Mouse (Mus musculus) adrenal gland, postnatal 4 days (tissue): ENCODE measurements around the gene Smtn. TPM values are rescaled to one million over a fixed set of nuclear protein-coding genes. Genes with fewer than 3 reads are reported as not detected.

ENCODE experiments used
- DNase-seq, 2 experiments: peaks; one replicate each; pipeline ENCODE4 v3.0.0; 2021 to 2022; ENCODE audit warnings: low spot score in 2 of 2, mixed read lengths in 2 of 2
- total RNA-seq, 2 experiments: library from RNA; stranded (reverse); gene quantifications; 2 replicates each; pipeline ENCODE4 v1.2.3; 2021

Smtn gene
- total RNA-seq, 2 experiments from 2014 or later, result 72.9 to 75.1 TPM

DNA sequence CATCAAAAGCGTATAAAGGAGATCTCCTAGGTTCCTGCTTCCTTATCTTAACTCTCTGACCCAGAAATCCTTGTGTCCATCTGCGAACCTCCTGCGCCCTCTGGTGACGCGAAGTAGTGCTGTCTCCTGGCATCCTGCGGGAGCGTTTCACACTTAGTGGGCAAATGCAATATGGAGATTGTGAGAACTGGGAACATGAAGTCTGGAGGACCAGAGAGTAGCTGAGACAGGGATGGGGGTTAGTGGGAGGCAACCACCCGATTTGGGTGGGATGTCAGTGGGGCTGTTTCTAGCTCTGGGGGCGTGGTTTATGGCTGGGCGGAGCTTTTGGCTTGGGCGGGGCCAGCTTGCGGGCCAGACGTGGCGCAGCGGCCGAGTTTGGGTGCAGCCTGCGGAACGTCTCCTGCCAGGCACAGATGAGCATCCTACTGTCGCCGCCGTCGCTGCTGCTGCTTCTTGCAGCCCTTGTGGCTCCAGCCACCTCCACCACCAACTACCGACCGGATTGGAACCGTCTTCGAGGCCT is 25.8 kb downstream of the Smtn start, which contains the start of gene Selenom:
TSS of gene Selenom (plus strand) at position 156 of the 526 bp plus-strand sequence.
- peak; percentile 63 to 68 for DNase-seq

DNA sequence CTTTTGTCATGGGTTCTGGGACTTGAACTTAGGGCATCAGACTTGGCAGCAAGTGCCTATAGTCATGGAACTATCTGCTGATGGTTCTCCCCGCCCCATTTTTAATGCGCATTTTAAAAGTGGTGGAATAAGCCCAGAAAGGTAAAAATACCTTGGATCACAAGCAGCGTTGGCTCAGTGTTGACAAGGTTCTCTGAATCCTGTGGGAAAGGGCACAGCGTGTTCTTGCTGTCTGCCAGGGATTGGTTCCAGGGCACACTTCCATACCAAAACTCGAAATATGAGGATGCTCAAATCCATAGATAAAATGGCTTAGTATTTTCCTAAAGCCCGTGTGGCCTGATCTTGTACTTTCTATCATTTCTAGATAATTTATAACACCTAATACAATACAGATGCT is 27.1 kb downstream of the Smtn start:
- no peak for DNase-seq

- DNase-seq, result no peak
Observed at GRCm38 (mm10) chr11:3510321-3510720, 30.1 kb downstream of the Smtn start.

GRCm38 (mm10) chr11:3509181-3510085 is 31.0 kb downstream of the Smtn start:
- no peak for DNase-seq

DNA sequence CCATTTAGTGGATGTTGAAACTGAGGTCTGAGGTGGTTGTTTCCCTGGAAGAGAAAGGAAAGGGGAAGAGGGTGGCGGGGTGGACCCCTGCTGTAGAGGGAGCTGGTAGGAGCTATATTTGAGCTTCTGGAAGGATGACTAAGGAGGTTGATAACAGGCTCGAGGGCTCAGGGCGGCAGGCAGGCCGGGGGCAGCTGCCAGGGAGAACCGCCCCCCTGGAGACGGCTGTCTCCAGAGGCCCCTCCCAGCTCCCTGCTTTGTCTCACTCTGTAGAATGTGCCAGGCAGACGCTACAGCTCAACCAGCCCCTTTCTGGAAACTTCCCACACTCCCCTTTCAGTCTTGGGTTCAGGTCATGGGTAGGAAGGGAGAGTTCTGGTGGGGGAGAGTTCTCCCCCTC is 32.2 kb downstream of the Smtn start:
- no peak for DNase-seq

GRCm38 (mm10) chr11:3503755-3504693 is 36.4 kb downstream of the Smtn start:
- no peak for DNase-seq

DNA sequence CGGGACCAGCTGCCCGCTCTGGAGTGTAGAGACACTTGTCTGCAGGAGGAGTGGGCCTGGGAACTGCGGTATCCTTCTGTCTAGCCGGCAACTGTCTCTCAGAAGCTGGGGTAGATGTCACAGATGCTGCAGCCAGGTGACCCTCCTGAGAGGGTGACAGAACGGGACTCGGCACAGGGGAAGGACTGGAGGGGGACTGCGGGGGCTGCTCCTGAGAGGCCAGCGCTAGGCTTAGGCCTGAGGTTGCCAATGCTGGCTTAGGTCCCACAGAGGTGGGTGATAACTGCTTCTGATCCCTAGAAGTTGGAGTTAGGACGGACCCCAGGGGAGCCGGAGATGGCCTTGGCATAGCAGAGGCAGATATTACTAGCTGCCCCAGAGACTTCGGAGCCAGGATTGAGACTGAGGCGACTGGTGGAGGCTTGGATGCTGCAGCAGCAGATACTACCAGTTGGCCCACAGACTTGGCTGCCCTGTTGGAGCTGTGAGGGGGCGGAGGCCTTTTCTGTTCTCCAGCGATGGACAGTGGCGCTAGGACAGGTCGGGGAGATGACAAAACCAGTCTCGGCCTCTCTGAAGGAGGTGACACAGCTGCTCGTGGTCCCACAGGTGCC is 37.8 kb downstream of the Smtn start:
- no peak for DNase-seq

GRCm38 (mm10) chr11:3502057-3502456 is 38.4 kb downstream of the Smtn start:
- no peak for DNase-seq

- no peak for DNase-seq
Observed at GRCm38 (mm10) chr11:3497296-3497695, 43.1 kb downstream of the Smtn start.

- DNase-seq, result no peak
Observed at GRCm38 (mm10) chr11:3496756-3497155, 43.7 kb downstream of the Smtn start.

DNA sequence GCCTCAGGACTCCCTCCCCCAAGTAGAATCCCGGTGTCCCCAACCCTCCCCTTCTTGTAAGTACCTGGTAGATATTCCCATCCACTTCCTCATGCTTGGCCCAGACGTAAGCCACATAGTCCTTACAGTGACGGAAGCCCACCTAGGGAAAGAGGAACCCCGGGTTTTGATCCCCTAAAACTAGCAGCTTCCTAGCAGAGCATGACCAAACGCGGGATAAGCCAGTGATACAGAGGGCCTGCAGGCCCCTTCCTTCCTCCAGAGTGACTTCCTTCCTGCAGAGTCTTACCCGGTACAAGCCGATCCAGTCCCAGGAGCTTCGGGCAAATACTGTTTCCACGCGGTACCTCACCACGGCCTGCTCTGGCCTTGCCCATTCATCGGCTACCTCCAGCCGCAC is 44.9 kb downstream of the Smtn start:
- no peak for DNase-seq

DNA sequence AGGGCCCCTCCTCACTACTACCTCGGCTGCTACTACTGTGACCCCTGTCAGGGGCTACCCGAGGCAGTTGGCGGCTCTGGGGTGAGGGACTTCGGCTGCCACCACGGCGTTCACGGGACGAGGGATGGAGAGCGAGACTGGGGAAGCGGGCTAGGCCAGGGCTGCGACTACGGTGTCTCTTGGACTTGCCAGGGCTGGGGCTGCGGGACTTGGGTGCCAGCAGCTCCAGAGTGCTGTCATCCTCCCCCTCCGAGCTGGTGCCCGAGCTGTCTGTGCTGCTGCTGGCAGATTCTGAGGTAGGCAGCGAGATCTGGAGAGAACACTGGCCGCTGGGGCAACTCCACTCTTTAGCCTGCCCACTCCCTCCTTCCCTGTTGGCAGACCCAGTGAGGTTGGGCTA is 45.6 kb downstream of the Smtn start:
- DNase-seq, result no peak

GRCm38 (mm10) chr11:3492748-3493147 is 47.7 kb downstream of the Smtn start:
- no peak for DNase-seq

DNA sequence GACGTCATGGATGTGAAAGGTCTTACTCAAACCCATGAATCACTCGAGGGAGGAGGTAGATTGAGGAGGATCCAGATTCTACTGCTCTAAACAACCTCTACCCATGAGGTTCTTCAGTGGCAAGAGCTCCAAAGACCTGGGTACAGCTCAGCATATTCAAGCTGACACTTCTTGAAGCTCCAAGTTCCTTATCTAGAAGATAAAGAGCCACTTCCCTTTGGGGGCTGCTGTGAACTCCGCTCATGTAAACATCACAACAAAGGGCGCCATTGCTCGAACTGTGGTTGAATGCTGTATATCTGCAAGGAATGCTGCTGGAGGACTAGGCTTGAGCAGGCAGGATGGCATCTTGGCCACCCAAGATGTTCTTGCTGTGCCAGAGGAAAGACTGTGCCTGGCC is 51.4 kb downstream of the Smtn start:
- no peak for DNase-seq

DNA sequence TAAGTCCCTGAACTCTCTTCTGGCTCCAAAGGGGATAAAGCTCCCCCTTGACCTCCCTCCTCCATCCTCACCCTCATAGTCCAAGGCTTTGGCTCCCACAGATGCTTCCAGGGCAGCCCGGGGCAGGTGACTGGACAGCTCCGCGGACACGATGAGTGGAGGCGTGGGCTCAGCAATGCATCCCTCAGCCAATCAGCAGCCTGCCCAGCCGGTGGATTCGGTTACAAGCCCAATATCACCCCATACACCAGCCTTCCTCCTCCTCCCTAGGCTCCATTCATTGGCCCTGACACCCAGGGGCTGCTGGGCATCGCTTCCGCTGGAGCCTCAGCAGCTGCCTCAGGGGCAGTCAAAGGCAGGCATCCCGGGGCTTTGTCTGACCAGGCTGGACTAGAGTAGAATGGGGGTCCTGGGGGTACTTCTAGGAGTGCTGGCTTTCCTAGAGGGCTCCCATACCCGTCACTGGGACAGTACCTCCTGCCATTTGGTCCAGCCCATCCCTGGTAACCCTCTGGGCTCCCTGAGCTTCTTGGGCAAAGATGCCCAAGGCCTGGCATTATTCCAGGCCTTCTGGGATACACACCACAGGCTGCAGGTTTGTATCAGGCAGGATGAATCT is 52.4 kb downstream of the Smtn start, which contains the start of gene Pla2g3:
TSS of gene Pla2g3 (plus strand) at position 333 of the 619 bp plus-strand sequence.
- no peak for DNase-seq

DNA sequence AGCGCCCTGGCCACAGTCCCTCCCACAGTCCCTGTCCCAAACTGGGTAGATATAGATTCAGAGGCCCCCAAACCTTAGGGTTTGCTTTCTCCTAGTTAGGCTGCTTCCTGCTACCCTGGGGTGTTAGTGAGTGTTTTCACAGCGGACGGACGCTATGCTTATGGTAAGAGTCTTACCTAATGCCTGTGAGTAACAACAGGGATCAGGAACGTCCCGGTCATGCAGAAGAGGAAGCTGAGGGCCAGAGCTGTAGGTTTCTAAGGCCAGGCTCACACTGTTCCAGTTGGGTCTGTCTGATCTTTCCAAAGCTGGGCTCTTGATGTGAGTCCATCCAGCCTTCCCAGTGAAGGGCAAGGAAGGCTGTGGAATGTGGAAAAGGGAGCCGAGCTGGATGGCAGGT is 54.1 kb downstream of the Smtn start:
- DNase-seq, result no peak

DNA sequence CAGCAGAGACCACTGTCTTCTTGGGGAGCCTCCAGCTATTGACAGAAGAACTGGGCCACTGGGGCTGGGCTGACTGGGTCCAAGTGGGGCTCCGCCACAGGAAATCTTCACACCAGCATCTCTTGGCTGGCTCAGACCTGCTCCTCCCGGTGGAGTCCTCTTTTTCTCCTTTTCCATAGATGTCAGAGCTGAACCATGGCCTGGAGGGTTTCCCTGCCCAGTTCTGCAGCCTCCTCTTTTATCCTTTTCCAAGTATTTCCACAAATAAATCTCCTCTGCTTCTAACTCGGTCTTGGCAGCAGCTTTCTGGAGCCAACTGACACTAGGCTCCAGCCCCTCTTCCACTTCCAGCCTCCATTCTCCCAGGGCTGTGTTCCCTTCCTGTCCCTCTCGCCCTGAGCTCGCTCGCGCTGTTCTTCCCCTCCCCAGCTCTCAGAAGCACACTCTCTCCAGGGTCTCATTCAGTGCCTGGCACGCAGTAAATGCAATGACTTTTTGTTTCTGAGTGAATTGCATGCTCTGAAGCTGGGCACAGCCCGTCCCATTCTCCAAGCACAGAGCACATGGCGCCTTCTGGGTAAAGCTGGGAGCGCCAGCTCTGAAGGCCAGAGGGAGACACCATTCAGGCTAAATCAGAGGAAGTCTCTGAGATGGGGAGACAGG is 56.3 kb downstream of the Smtn start:
- DNase-seq, result no peak

DNA sequence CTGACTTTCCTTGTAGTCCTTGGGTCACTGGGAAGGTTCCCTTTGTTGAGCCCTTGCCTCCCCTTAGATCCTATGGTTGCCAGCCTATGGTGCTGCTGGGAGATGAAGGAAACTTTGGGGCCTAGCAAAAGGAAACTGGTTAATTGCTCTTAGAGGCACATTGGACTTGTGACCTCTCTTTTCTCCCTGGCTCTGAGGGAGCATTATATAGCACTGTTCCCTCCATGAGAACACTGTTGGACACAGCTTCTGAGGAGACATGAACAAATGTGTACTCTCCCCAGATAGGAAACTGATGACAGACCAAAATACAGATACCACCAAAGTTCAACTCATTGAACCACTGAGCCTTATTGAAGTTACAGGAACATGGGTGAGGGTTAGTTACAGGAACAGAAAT is 64.9 kb downstream of the Smtn start:
- no peak for DNase-seq

DNA sequence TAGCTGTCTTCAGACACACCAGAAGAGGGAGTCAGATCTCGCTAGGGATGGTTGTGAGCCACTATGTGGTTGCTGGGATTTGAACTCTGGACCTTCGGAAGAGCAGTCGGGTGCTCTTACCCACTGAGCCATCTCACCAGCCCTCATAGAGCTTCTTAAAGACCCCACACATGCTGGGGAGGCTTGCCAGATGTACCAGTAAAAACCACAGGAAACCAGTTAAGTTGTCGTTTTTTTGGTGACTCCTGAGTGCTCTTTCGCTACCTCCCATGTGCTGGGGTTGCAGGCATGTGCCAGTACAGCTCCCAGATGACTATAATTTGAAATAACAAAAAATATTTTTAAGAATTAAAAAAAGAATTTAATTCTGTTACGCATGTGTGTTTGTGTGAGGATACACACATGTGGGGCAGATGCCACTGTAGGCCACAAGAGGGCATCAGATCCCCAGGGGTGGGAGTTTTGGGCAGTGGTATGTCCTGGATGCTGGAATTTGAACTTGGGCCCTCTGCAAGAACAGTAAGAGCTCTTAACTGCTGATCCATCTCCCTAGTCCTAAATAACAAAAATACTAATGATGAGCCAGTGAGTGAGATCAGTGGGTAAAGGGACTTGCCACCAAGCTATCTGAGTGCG is 65.8 kb downstream of the Smtn start:
- no peak for DNase-seq

DNA sequence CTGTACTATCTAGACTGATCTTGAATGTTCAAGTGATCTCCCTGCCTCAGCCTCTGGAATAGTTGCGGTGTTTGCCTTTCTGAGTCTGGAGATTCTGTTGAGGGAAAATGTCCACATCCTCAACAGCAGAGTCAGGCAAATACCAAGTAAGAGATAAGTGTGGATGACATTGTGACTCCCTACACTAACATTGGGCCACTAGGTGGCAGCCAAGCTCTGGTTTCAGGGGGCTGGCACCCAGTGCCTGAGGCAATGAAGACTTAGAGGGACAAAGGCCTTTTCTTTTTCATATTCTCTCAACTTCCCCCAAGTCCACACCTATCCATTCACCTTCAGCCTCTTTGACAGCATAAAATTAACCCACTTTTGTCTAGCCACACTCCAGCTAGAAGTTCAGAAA is 67.9 kb downstream of the Smtn start:
- peak; percentile 48 to 78 for DNase-seq
